Mouse (Mus musculus) limb, embryonic 14.5 days (tissue): ENCODE data around the gene Zfp729b. TPM values are rescaled to one million over a fixed set of nuclear protein-coding genes. Genes with fewer than 3 reads are reported as not detected.

ENCODE experiments used
- ATAC-seq: fragments of 200-750 bp; cut with Nextera tagmentation; 2 replicates; pipeline ENCODE4 v1.8.0; 2017; ENCODE audit warnings: low read depth, moderate number of reproducible peaks, moderate TSS enrichment; ENCODE audit not compliant: low FRiP score
- DNase-seq: peaks from one replicate; pipeline ENCODE4 v3.0.0-alpha.2; 2015; ENCODE audit warnings: low spot score
- H3K27ac ChIP-seq: fragments of 300-500 bp; sonication (generic); replicated peaks from 2 replicates; pipeline ENCODE4 v1.5.1; 2014; ENCODE audit warnings: low read depth, mild to moderate bottlenecking, low read length, moderate library complexity, mixed read lengths
- H3K27me3 ChIP-seq: fragments of 300-500 bp; sonication (generic); 2 replicates; pipeline ENCODE4 v1.6.1; 2014; ENCODE audit warnings: low read length, mixed read lengths; ENCODE audit not compliant: control insufficient read depth, insufficient read depth
- H3K36me3 ChIP-seq: fragments of 300-500 bp; sonication (generic); 2 replicates; pipeline ENCODE4 v1.6.1; 2014; ENCODE audit warnings: mild to moderate bottlenecking, low read length, moderate library complexity, mixed read lengths; ENCODE audit not compliant: control insufficient read depth, insufficient read depth
- H3K4me1 ChIP-seq: fragments of 300-500 bp; sonication (generic); 2 replicates; pipeline ENCODE4 v1.6.1; 2014; ENCODE audit warnings: antibody characterized with exemption, low read length, mixed read lengths; ENCODE audit not compliant: control insufficient read depth, insufficient read depth
- H3K4me2 ChIP-seq: fragments of 300-500 bp; sonication (generic); replicated peaks from 2 replicates; pipeline ENCODE4 v1.6.1; 2014; ENCODE audit warnings: low read depth, mild to moderate bottlenecking, low read length, moderate library complexity; ENCODE audit not compliant: severe bottlenecking
- H3K4me3 ChIP-seq: fragments of 300-500 bp; sonication (generic); replicated peaks from 2 replicates; pipeline ENCODE4 v1.5.1; 2014; ENCODE audit warnings: low read length
- H3K9ac ChIP-seq: fragments of 300-500 bp; sonication (generic); 2 replicates; pipeline ENCODE4 v1.6.1; 2014; ENCODE audit warnings: mild to moderate bottlenecking, low read depth, low read length, moderate library complexity; ENCODE audit not compliant: severe bottlenecking
- H3K9me3 ChIP-seq: fragments of 300-500 bp; sonication (generic); 2 replicates; pipeline ENCODE4 v1.6.1; 2016; ENCODE audit warnings: low read length; ENCODE audit not compliant: control insufficient read depth
- POLR2A ChIP-seq: fragments of 200-500 bp; IDR thresholded peaks from 2 replicates; pipeline ENCODE4 v1.8.0; 2012; ENCODE audit warnings: inconsistent platforms, mild to moderate bottlenecking, moderate library complexity, borderline replicate concordance; ENCODE audit not compliant: insufficient read depth, insufficient read length; ENCODE audit errors: extremely low read depth
- WGBS: fragments of 180-500 bp; shearing (Covaris S2); extraction: QIAGEN DNeasy Blood & Tissue Kit; methylation state at CpG from one replicate; pipeline ENCODE4 v1.1.7; 2014; 5-methylcytosine and 5-hydroxymethylcytosine counted together
- polyA plus RNA-seq, 2 experiments: library from polyadenylated mRNA; depleted of rRNA in 1 of 2; stranded (reverse) in 1 of 2; unstranded in 1 of 2; fragments of >200 nt; fragmentation: Nextera tagmentation in 1 of 2; extraction: Ambion mirVana in 1 of 2; gene quantifications; 2 replicates each; pipeline versions ENCODE4 v1.2.1 to v1.2.3; 2012 to 2014

The Zfp729b gene
- polyA plus RNA-seq, 2 experiments = 3.0 to 5.2 TPM

- no peak for TF ChIP-seq POLR2A
- Histone ChIP-seq H3K27me3 (no peaks in the 10 kb centered on the region), H3K9ac (peak within 1 kb of the TSS; percentile 85), H3K4me1 (peaks cover 11% of the 10 kb centered on the region), H3K4me2 (peak within 1 kb of the TSS; percentile 56), H3K9me3 (no peaks in the 10 kb centered on the region), H3K36me3 (no peaks in the 10 kb centered on the region), H3K4me3 (peak within 1 kb of the TSS; percentile 82), H3K27ac (peak within 1 kb of the TSS; percentile 79)
- no peak for ATAC-seq
- 76% methylated on average over 4 of the region's 4 CpGs for WGBS
- DNase-seq = no peak
Measured at GRCm38 (mm10) chr13:67553730-67554129, 55.8 kb downstream of the Zfp729b start, which contains the start of gene Zfp748. TSS of gene Zfp748 (minus strand) at chr13:67553830.

- WGBS = under 1% methylated on average over 38 of the region's 44 CpGs
- Histone ChIP-seq H3K4me2 (peak overlapping the region; percentile 56), H3K9me3 (no peaks in the 10 kb centered on the region), H3K36me3 (no peaks in the 10 kb centered on the region), H3K27me3 (no peaks in the 10 kb centered on the region), H3K4me3 (peak overlapping the region; percentile 82), H3K4me1 (peaks cover 11% of the 10 kb centered on the region), H3K27ac (peak overlapping the region; percentile 79), H3K9ac (peak overlapping the region; percentile 85)
- DNase-seq = peak; percentile 95
- ATAC-seq = peak; percentile 96
- peak; percentile 46; the same call in 1 of the 2 replicates for TF ChIP-seq POLR2A
Measured at GRCm38 (mm10) chr13:67552505-67553346, 56.8 kb downstream of the Zfp729b start.

- Histone ChIP-seq H3K4me1 (no peaks in the 10 kb centered on the region), H3K27ac (no peak overlapping the region), H3K27me3 (no peaks in the 10 kb centered on the region), H3K4me2 (no peak overlapping the region), H3K4me3 (no peak overlapping the region), H3K36me3 (peaks cover 45% of the 10 kb centered on the region), H3K9ac (no peak overlapping the region), H3K9me3 (peaks cover 11% of the 10 kb centered on the region; the same call in 1 of the 2 replicates)
- no peak for ATAC-seq
- TF ChIP-seq POLR2A = no peak
- WGBS = 87% methylated on average over 1 of the region's 1 CpGs
- no peak for DNase-seq
Measured at GRCm38 (mm10) chr13:67545941-67546340, 63.6 kb downstream of the Zfp729b start.

Other genes starting within 250 kb of the Zfp729b start
- not detected in 2 replicates for gene Gm28044, start 249.2 kb downstream of the Zfp729b start, polyA plus RNA-seq (2012; rRNA removed)
- gene Gm28044, start 249.2 kb downstream of the Zfp729b start, polyA plus RNA-seq (2014; fragmentation: Nextera tagmentation; extraction: Ambion mirVana) = not detected in 2 replicates
- gene Zfp953, start 249.1 kb downstream of the Zfp729b start, polyA plus RNA-seq (2012; rRNA removed) = 0.95 and 0.99 TPM in 2 replicates
- 1.4 and 1.5 TPM in 2 replicates for gene Zfp953, start 249.1 kb downstream of the Zfp729b start, polyA plus RNA-seq (2014; fragmentation: Nextera tagmentation; extraction: Ambion mirVana)
- 0.15 and 0.38 TPM in 2 replicates for gene Gm28041, start 234.0 kb downstream of the Zfp729b start, polyA plus RNA-seq (2012; rRNA removed)
- 0.68 and 0.87 TPM in 2 replicates for gene Gm28041, start 234.0 kb downstream of the Zfp729b start, polyA plus RNA-seq (2014; fragmentation: Nextera tagmentation; extraction: Ambion mirVana)
- gene Zfp456, start 233.9 kb downstream of the Zfp729b start, polyA plus RNA-seq (2012; rRNA removed) = 0.73 and 1.1 TPM in 2 replicates
- gene Zfp456, start 233.9 kb downstream of the Zfp729b start, polyA plus RNA-seq (2014; fragmentation: Nextera tagmentation; extraction: Ambion mirVana) = 1.7 and 2.7 TPM in 2 replicates
- 6.1 and 7.9 TPM in 2 replicates for gene Zfp429, start 209.9 kb downstream of the Zfp729b start, polyA plus RNA-seq (2012; rRNA removed)
- gene Zfp429, start 209.9 kb downstream of the Zfp729b start, polyA plus RNA-seq (2014; fragmentation: Nextera tagmentation; extraction: Ambion mirVana) = 4.8 and 7.0 TPM in 2 replicates
- gene Zfp459, start 188.3 kb downstream of the Zfp729b start, polyA plus RNA-seq (2012; rRNA removed) = 0.53 and 0.72 TPM in 2 replicates
- gene Zfp459, start 188.3 kb downstream of the Zfp729b start, polyA plus RNA-seq (2014; fragmentation: Nextera tagmentation; extraction: Ambion mirVana) = 1.2 and 1.3 TPM in 2 replicates
- gene Zfp874a, start 158.1 kb downstream of the Zfp729b start, polyA plus RNA-seq (2012; rRNA removed) = 3.8 and 5.5 TPM in 2 replicates
- gene Zfp874a, start 158.1 kb downstream of the Zfp729b start, polyA plus RNA-seq (2014; fragmentation: Nextera tagmentation; extraction: Ambion mirVana) = 9.9 and 10.8 TPM in 2 replicates
- 3.9 and 4.3 TPM in 2 replicates for gene Zfp874b, start 125.4 kb downstream of the Zfp729b start, polyA plus RNA-seq (2012; rRNA removed)
- gene Zfp874b, start 125.4 kb downstream of the Zfp729b start, polyA plus RNA-seq (2014; fragmentation: Nextera tagmentation; extraction: Ambion mirVana) = 2.6 and 3.3 TPM in 2 replicates
- 4.9 and 7.7 TPM in 2 replicates for gene Zfp58, start 109.2 kb downstream of the Zfp729b start, polyA plus RNA-seq (2012; rRNA removed)
- gene Zfp58, start 109.2 kb downstream of the Zfp729b start, polyA plus RNA-seq (2014; fragmentation: Nextera tagmentation; extraction: Ambion mirVana) = 15.1 and 15.3 TPM in 2 replicates
- not detected in 2 replicates for gene Gm26965, start 83.6 kb downstream of the Zfp729b start, polyA plus RNA-seq (2012; rRNA removed)
- not detected in 2 replicates for gene Gm26965, start 83.6 kb downstream of the Zfp729b start, polyA plus RNA-seq (2014; fragmentation: Nextera tagmentation; extraction: Ambion mirVana)
- 15.3 and 15.4 TPM in 2 replicates for gene Zfp87, start 83.5 kb downstream of the Zfp729b start, polyA plus RNA-seq (2012; rRNA removed)
- 26.7 and 27.0 TPM in 2 replicates for gene Zfp87, start 83.5 kb downstream of the Zfp729b start, polyA plus RNA-seq (2014; fragmentation: Nextera tagmentation; extraction: Ambion mirVana)
- gene Zfp748, start 55.9 kb downstream of the Zfp729b start, polyA plus RNA-seq (2012; rRNA removed) = 6.3 and 8.0 TPM in 2 replicates
- 12.9 and 16.1 TPM in 2 replicates for gene Zfp748, start 55.9 kb downstream of the Zfp729b start, polyA plus RNA-seq (2014; fragmentation: Nextera tagmentation; extraction: Ambion mirVana)
- not detected in 2 replicates for gene Gm49345, start 28.1 kb upstream of the Zfp729b start, polyA plus RNA-seq (2012; rRNA removed)
- gene Gm49345, start 28.1 kb upstream of the Zfp729b start, polyA plus RNA-seq (2014; fragmentation: Nextera tagmentation; extraction: Ambion mirVana) = not detected in 2 replicates
- 2.9 and 3.5 TPM in 2 replicates for gene Zfp729a, start 28.1 kb upstream of the Zfp729b start, polyA plus RNA-seq (2012; rRNA removed)
- 5.1 and 5.4 TPM in 2 replicates for gene Zfp729a, start 28.1 kb upstream of the Zfp729b start, polyA plus RNA-seq (2014; fragmentation: Nextera tagmentation; extraction: Ambion mirVana)
- 9.8 and 10.3 TPM in 2 replicates for gene Zfp738, start 77.4 kb upstream of the Zfp729b start, polyA plus RNA-seq (2012; rRNA removed)
- gene Zfp738, start 77.4 kb upstream of the Zfp729b start, polyA plus RNA-seq (2014; fragmentation: Nextera tagmentation; extraction: Ambion mirVana) = 11.5 and 11.8 TPM in 2 replicates
- gene Zfp65, start 119.5 kb upstream of the Zfp729b start, polyA plus RNA-seq (2012; rRNA removed) = 3.9 and 6.1 TPM in 2 replicates
- gene Zfp65, start 119.5 kb upstream of the Zfp729b start, polyA plus RNA-seq (2014; fragmentation: Nextera tagmentation; extraction: Ambion mirVana) = 2.8 and 3.1 TPM in 2 replicates
- 2.9 and 3.8 TPM in 2 replicates for gene Zfp85, start 145.5 kb upstream of the Zfp729b start, polyA plus RNA-seq (2012; rRNA removed)
- gene Zfp85, start 145.5 kb upstream of the Zfp729b start, polyA plus RNA-seq (2014; fragmentation: Nextera tagmentation; extraction: Ambion mirVana) = 3.8 and 6.3 TPM in 2 replicates
- 2.5 and 2.6 TPM in 2 replicates for gene Zfp493, start 170.0 kb upstream of the Zfp729b start, polyA plus RNA-seq (2012; rRNA removed)
- gene Zfp493, start 170.0 kb upstream of the Zfp729b start, polyA plus RNA-seq (2014; fragmentation: Nextera tagmentation; extraction: Ambion mirVana) = 2.2 and 2.5 TPM in 2 replicates
- 3.4 and 4.1 TPM in 2 replicates for gene Zfp273, start 204.0 kb upstream of the Zfp729b start, polyA plus RNA-seq (2012; rRNA removed)
- 6.9 and 7.6 TPM in 2 replicates for gene Zfp273, start 204.0 kb upstream of the Zfp729b start, polyA plus RNA-seq (2014; fragmentation: Nextera tagmentation; extraction: Ambion mirVana)
- 5.0 TPM in 2 replicates for gene Gm10037, start 221.4 kb upstream of the Zfp729b start, polyA plus RNA-seq (2012; rRNA removed)
- gene Gm10037, start 221.4 kb upstream of the Zfp729b start, polyA plus RNA-seq (2014; fragmentation: Nextera tagmentation; extraction: Ambion mirVana) = 3.0 and 3.7 TPM in 2 replicates